Mouse (Mus musculus) heart, postnatal 0 days (tissue): ENCODE data around the gene Cd93. TPM values are rescaled to one million over a fixed set of nuclear protein-coding genes. Genes with fewer than 3 reads are reported as not detected.

ENCODE experiments used
- ATAC-seq: fragments of 200-750 bp; cut with Nextera tagmentation; 2 replicates; pipeline ENCODE4 v1.8.0; 2017; ENCODE audit warnings: low read depth, moderate number of reproducible peaks, moderate library complexity; ENCODE audit not compliant: insufficient read depth
- DNase-seq: peaks from one replicate; pipeline ENCODE4 v3.0.0-alpha.2; 2016; ENCODE audit warnings: low spot score
- H3K27ac ChIP-seq: fragments of 300-500 bp; sonication (generic); 2 replicates; pipeline ENCODE4 v1.5.1; 2014; ENCODE audit warnings: low read depth, mild to moderate bottlenecking
- H3K27me3 ChIP-seq: fragments of 300-500 bp; sonication (generic); 2 replicates; pipeline ENCODE4 v1.6.1; 2014; ENCODE audit warnings: low read length, mixed read lengths; ENCODE audit not compliant: control insufficient read depth, insufficient read depth
- H3K36me3 ChIP-seq: fragments of 300-500 bp; sonication (generic); replicated peaks from 2 replicates; pipeline ENCODE4 v1.6.1; 2014; ENCODE audit warnings: low read length, mixed read lengths; ENCODE audit not compliant: control insufficient read depth, insufficient read depth
- H3K4me1 ChIP-seq: fragments of 300-500 bp; sonication (generic); 2 replicates; pipeline ENCODE4 v1.6.1; 2014; ENCODE audit warnings: antibody characterized with exemption; ENCODE audit not compliant: control insufficient read depth, insufficient read depth
- H3K4me2 ChIP-seq: fragments of 300-500 bp; sonication (generic); 2 replicates; pipeline ENCODE4 v1.6.1; 2014; ENCODE audit warnings: low read depth, mild to moderate bottlenecking, low read length, moderate library complexity
- H3K4me3 ChIP-seq: fragments of 300-500 bp; sonication (generic); 2 replicates; pipeline ENCODE4 v1.5.1; 2014; ENCODE audit warnings: low read depth, low read length
- H3K9ac ChIP-seq: fragments of 300-500 bp; sonication (generic); replicated peaks from 2 replicates; pipeline ENCODE4 v1.6.1; 2014; ENCODE audit warnings: low read depth, low read length, mixed read lengths
- H3K9me3 ChIP-seq: fragments of 300-500 bp; sonication (generic); replicated peaks from 2 replicates; pipeline ENCODE4 v1.6.1; 2016; ENCODE audit warnings: low read length; ENCODE audit not compliant: control insufficient read depth
- CTCF ChIP-seq: IDR thresholded peaks from 2 replicates; pipeline ENCODE4 v1.5.1; 2016; ENCODE audit warnings: antibody characterized with exemption, control low read depth, low read depth
- EP300 ChIP-seq: IDR thresholded peaks from 2 replicates; pipeline ENCODE4 v1.6.1; 2016; ENCODE audit warnings: antibody characterized with exemption, low read depth
- WGBS: fragments of 180-500 bp; shearing (Covaris S2); extraction: QIAGEN DNeasy Blood & Tissue Kit; methylation state at CpG from one replicate; pipeline ENCODE4 v1.1.7; 2014; 5-methylcytosine and 5-hydroxymethylcytosine counted together
- polyA plus RNA-seq: library from polyadenylated mRNA; unstranded; fragments of >200 nt; fragmentation: Nextera tagmentation; extraction: Ambion mirVana; gene quantifications from 2 replicates; pipeline ENCODE4 v1.2.1, GENCODE M21; 2015
- total RNA-seq: library from RNA; depleted of rRNA; stranded (reverse); fragments of >200 nt; gene quantifications from 2 replicates; pipeline ENCODE4 v1.2.3, GENCODE M21; 2014; ENCODE audit warnings: low replicate concordance; rRNA removed

Gene Cd93
- total RNA-seq (106 and 120 TPM in 2 replicates), polyA plus RNA-seq (21.1 and 21.2 TPM in 2 replicates)

GRCm38 (mm10) chr2:148443249-148443958 lies at the start of gene Cd93:
TSS of gene Cd93 (minus strand) at chr2:148443563.
- Histone ChIP-seq H3K4me1 (no peaks in the 10 kb centered on the region), H3K9me3 (no peaks in the 10 kb centered on the region), H3K9ac (peak within 1 kb of the TSS; percentile 57), H3K27me3 (no peaks in the 10 kb centered on the region), H3K4me2 (peak within 1 kb of the TSS; percentile 55), H3K36me3 (0 out of 2 replicates have a peak, but pooled peaks cover 3% of the 10 kb centered on the region), H3K27ac (peak within 1 kb of the TSS; percentile 80), H3K4me3 (peak within 1 kb of the TSS; percentile 43)
- 26% methylated on average over 13 of the region's 13 CpGs for WGBS
- DNase-seq = peak; percentile 57
- ATAC-seq = peak; percentile 83
- TF ChIP-seq EP300 = no peak
- TF ChIP-seq CTCF = no peak

GRCm38 (mm10) chr2:148492108-148492507 lies 48.7 kb upstream of the Cd93 start:
- TF ChIP-seq EP300 (no peak), CTCF (no peak)
- H3K36me3 ChIP-seq = no peaks in the 10 kb centered on the region
- no peak for ATAC-seq
- H3K4me2 ChIP-seq = no peak overlapping the region
- H3K27ac ChIP-seq = no peak overlapping the region
- no peak overlapping the region for H3K4me3 ChIP-seq
- H3K27me3 ChIP-seq = no peaks in the 10 kb centered on the region
- WGBS = 49% methylated on average over 4 of the region's 4 CpGs
- H3K4me1 ChIP-seq = no peaks in the 10 kb centered on the region
- H3K9ac ChIP-seq = no peak overlapping the region
- H3K9me3 ChIP-seq = no peaks in the 10 kb centered on the region
- no peak for DNase-seq

- no peaks in the 10 kb centered on the region for H3K9me3 ChIP-seq
- peak overlapping the region; percentile 41 for H3K27ac ChIP-seq
- DNase-seq (no peak), ATAC-seq (peak; percentile 47; the same call in 1 of the 2 replicates)
- H3K4me1 ChIP-seq = no peaks in the 10 kb centered on the region
- WGBS = 21% methylated on average over 6 of the region's 6 CpGs
- TF ChIP-seq EP300 = no peak
- TF ChIP-seq CTCF = no peak
- no peaks in the 10 kb centered on the region for H3K36me3 ChIP-seq
- no peak overlapping the region for H3K4me2 ChIP-seq
- H3K4me3 ChIP-seq = no peak overlapping the region
- H3K9ac ChIP-seq = no peak overlapping the region
- H3K27me3 ChIP-seq = no peaks in the 10 kb centered on the region
These were observed 46.8 kb upstream of the Cd93 start for GRCm38 (mm10) chr2:148490150-148490549.

- no peak for DNase-seq
- H3K4me3 ChIP-seq = no peak overlapping the region
- H3K4me1 ChIP-seq = no peaks in the 10 kb centered on the region
- H3K27me3 ChIP-seq = no peaks in the 10 kb centered on the region
- H3K4me2 ChIP-seq = no peak overlapping the region
- TF ChIP-seq EP300 (no peak), CTCF (no peak)
- ATAC-seq = no peak
- H3K9me3 ChIP-seq = no peaks in the 10 kb centered on the region
- H3K36me3 ChIP-seq = no peaks in the 10 kb centered on the region
- no peak overlapping the region for H3K27ac ChIP-seq
- WGBS = 75% methylated on average over 2 of the region's 2 CpGs
- H3K9ac ChIP-seq = no peak overlapping the region
These were observed 45.5 kb upstream of the Cd93 start for GRCm38 (mm10) chr2:148488885-148489284.

- ATAC-seq (no peak), DNase-seq (no peak)
- Histone ChIP-seq H3K27me3 (no peaks in the 10 kb centered on the region), H3K27ac (no peak overlapping the region), H3K9me3 (no peaks in the 10 kb centered on the region), H3K36me3 (no peaks in the 10 kb centered on the region), H3K4me2 (no peak overlapping the region), H3K4me1 (no peaks in the 10 kb centered on the region), H3K4me3 (no peak overlapping the region), H3K9ac (no peak overlapping the region)
- 83% methylated on average over 4 of the region's 4 CpGs for WGBS
- TF ChIP-seq EP300 = no peak
- no peak for TF ChIP-seq CTCF
These were observed 42.2 kb upstream of the Cd93 start for GRCm38 (mm10) chr2:148485576-148485975.

- H3K4me3 ChIP-seq = no peak overlapping the region
- H3K27me3 ChIP-seq = no peaks in the 10 kb centered on the region
- no peak overlapping the region for H3K27ac ChIP-seq
- H3K4me2 ChIP-seq = no peak overlapping the region
- H3K36me3 ChIP-seq = no peaks in the 10 kb centered on the region
- no peak for ATAC-seq
- H3K9ac ChIP-seq = no peak overlapping the region
- no peaks in the 10 kb centered on the region for H3K9me3 ChIP-seq
- 74% methylated on average over 8 of the region's 8 CpGs for WGBS
- TF ChIP-seq CTCF (no peak), EP300 (no peak)
- H3K4me1 ChIP-seq = peaks cover 9% of the 10 kb centered on the region; the same call in 1 of the 2 replicates
- no peak for DNase-seq
These were observed 37.0 kb upstream of the Cd93 start for GRCm38 (mm10) chr2:148480376-148480775.
